Mouse (Mus musculus): ENCODE data around the gene Galnt16. TPM values are rescaled to one million over a fixed set of nuclear protein-coding genes. Genes with fewer than 3 reads are reported as not detected.

Galnt16 gene
- total RNA-seq, 2 experiments from 2014 or later = 163 to 165 TPM

- DNase-seq = peak; percentile 64 to 69
Measured at GRCm38 (mm10) chr12:80598756-80599155, 80.7 kb downstream of the Galnt16 start.

- no peak for DNase-seq
Measured at GRCm38 (mm10) chr12:80601597-80602269, 83.7 kb downstream of the Galnt16 start.

DNA sequence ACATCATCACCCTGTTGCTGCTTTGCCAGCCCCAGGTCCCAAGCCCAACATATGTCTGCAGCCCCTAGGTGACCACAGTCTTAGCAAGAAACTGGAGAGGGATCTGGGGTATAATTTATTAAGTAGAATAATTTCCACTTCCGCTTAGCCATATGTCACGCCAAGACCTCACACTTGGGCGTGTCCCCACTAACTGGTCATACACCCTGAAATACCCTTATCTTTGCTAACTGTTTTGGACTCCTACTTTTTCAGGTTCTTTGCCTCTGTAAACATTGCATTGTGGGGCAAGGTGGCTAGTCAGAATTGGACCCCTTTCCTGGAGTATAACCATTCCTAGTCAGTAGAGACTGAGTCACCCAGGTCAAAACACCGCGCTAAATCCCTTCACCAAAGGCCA, 84.4 kb downstream of the Galnt16 start:
- no peak for DNase-seq

- peak in 1 of 2 experiments; percentile 50 for DNase-seq
Measured at GRCm38 (mm10) chr12:80603566-80603965, 85.5 kb downstream of the Galnt16 start.

- DNase-seq = no peak
Measured at GRCm38 (mm10) chr12:80604218-80604617, 86.1 kb downstream of the Galnt16 start.

DNA sequence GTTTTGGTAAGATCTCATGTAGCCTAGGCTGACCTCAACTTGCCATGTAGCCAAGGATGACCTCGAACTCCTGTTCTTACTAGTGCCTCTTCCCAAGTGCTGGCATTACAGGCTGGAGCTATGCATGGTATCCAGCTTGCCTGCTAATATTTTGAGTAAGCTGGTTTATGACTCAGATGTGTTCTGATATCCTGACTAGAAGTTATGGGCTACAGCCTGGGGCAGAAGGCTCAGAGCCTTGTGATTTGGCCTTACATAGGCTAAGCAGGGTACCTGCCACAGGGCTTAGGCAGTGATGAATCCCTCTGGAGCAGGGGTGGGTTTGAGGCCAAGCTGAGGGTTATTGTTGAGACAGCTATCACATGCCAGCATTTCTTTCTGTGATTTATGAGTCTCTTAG, 90.5 kb downstream of the Galnt16 start:
- DNase-seq = no peak

GRCm38 (mm10) chr12:80609928-80610327, 91.9 kb downstream of the Galnt16 start:
- DNase-seq = no peak

DNA sequence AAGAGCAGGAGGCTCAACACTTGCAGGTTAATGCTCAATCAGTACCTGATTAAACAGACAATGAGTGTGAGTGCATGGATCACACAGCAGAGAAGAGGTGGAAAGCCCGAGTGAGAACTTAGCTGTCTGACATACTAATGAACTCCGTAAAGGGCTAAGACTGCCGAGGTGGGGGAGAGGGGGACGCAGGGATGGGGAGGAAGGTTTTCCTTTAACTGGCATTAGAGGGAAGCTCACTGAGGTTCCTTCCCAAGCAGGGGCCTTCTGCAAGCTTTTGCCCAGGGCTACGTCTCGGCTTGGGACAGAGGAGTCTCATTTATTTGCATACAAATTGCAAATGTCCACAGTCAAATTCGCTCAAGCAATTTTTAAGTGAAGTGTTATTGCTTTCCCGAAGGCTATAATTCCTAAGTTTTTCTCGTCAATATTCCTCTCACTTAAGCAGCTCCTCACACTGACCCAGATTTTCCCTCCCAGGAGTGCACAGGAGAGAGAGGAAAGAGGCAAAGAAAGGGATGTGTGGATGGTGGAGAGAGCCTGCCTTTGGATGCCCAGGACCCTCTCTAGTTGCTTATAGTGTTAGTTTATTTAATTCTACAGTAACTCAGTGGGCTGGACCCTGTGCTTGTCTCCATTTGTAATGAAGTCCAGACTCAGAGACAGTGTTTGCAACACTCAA, 94.2 kb downstream of the Galnt16 start:
- no peak for DNase-seq

GRCm38 (mm10) chr12:80615371-80616257, 97.5 kb downstream of the Galnt16 start:
- DNase-seq = no peak

DNA sequence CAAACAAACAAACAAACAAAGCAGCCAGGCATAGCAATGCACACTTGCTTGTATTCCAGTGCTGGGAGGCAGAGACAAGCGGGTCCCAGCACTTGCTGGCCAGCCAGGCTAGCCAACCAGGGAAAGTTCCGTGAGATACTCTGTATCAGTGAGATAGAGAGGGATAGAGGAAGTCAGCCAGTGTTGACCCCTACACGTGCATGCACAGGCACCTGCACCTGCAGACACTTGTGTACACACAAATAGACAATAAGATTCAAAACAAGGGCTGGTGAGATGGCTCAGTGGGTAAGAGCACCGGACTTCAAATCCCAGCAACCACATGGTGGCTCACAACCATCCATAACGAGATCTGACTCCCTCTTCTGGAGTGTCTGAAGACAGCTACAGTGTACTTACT, 102.4 kb downstream of the Galnt16 start:
- no peak for DNase-seq

- DNase-seq = no peak
Measured at GRCm38 (mm10) chr12:80631790-80632189, 113.7 kb downstream of the Galnt16 start.

- no peak for DNase-seq
Measured at GRCm38 (mm10) chr12:80642725-80643692, 124.9 kb downstream of the Galnt16 start.

GRCm38 (mm10) chr12:80643693-80644505, 125.8 kb downstream of the Galnt16 start, which contains the start of the genes Slc39a9 and Erh:
Slc39a9 (plus strand) TSS chr12:80643883.
Erh (minus strand) TSS chr12:80644341.
- DNase-seq = peak; percentile 93 to 94

GRCm38 (mm10) chr12:80644506-80644868, 126.4 kb downstream of the Galnt16 start:
- DNase-seq = peak in 1 of 2 experiments; percentile 7

DNA sequence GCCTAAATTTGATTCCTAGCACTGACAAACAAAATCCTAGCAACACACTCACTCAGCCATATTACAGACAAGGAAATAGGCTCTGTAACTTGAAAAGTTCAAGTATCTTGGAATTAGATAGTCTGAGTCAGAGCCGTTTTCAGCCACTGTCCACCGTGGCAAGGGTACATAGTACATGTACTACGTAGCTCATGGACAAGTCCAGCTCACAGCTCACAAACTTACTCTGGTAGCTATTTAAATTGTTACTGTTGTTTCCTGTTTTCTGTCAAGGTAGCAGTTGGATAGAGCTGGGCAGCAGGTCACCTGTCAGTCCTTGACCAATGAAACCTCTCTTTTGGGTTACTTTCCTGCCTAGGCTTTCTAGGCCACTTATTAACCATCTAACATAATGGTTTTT, 128.3 kb downstream of the Galnt16 start:
- no peak for DNase-seq

DNA sequence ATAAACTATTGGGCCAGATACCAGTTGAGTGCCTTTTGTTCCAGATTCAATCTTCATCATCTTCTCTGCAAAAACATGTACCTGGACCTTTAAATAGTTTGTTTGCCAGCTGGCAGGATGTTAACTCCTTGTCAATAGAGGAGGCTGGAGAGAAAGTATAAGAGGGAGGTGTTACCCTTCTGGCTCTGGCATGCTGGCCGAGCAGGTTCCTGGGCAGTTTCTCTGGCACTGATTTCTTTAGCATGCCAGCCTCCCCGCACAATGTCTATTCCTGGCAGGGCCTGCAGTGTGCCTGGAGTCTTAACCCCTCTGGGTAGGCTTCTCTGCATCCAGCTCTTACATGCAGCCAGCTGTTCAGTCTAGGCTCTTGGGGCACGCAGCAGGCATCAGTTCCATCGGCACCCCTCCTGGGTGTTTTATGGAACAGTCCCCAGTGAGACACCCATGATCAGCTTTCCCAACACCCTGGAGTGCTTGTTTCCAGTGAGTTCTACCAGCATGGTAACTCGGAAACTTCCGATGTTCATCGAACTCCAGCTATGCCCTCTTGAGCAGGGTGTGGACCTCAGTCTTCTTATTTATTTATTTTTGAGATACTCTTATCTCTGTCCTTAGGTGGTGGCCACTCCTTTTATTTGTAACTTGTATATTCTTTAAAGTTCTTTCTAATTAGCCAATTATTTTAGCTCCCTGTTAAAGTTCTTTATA, 136.0 kb downstream of the Galnt16 start:
- no peak for DNase-seq

DNA sequence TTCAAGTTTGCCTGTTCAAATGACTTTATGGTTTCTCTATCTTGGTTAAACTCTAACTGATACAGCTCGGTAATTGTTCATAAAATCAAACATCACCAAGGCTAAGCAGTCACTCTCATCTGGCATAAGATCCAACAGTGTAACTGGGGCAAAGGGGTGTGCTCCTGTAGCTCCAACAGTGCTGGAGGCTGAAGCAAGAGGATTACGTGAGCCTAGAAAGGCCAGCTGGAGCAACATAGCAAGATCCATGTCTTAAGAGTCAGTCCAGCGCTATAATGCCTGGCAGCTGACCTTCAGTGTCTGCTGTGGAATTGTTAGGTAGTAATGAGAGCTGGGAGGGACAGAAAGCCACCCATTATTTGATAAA, 136.6 kb downstream of the Galnt16 start:
- DNase-seq = no peak

GRCm38 (mm10) chr12:80658661-80659060, 140.6 kb downstream of the Galnt16 start:
- DNase-seq = no peak

- DNase-seq = no peak
Measured at GRCm38 (mm10) chr12:80662322-80662721, 144.2 kb downstream of the Galnt16 start.

DNA sequence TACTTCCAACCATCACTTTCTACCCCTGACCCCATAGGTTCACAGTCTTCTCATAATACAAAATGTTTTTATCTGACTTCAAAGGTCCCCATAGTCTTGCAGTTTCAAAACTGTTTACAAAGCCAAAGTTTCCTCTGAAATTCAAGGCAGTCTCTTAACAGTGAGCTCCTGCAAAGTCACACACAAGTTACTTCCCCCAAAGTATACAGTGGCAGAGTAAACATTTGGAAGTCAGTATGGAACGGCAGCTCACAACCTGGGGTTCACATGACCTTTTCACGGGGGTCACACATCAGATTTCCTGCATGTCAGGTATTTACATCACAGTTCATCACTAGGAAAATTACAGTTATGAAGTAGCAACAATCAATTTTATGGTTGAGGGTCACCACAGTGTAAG, 145.9 kb downstream of the Galnt16 start:
- DNase-seq = no peak

Measured in layer of hippocampus, postnatal 36 days (tissue).